Mouse (Mus musculus) Patski (cell line): ENCODE measurements around the gene Drd5. TPM values are rescaled to one million over a fixed set of nuclear protein-coding genes. Genes with fewer than 3 reads are reported as not detected.

Source experiments
- ATAC-seq: fragments of 100-300 bp; one replicate; pipeline ENCODE4 v1.8.0; 2021
- CTCF ChIA-PET: fragments of 350-600 bp; sonication (Branson Sonifier 250); formaldehyde crosslinking; loops from one replicate; lab custom pipeline; 2022; ENCODE audit warnings: inconsistent platforms; lab: Charles Lee
- POLR2A ChIA-PET: fragments of 350-600 bp; sonication (Branson Sonifier 250); formaldehyde crosslinking; loops from one replicate; lab custom pipeline; 2022; ENCODE audit warnings: antibody characterized with exemption, inconsistent platforms; lab: Charles Lee
- DNase-seq: peaks from one replicate; pipeline ENCODE4 v3.0.0-alpha.2; 2011; ENCODE audit warnings: low read depth, low spot score
- H3K27me3 ChIP-seq: fragments of 371-371 bp; one replicate; pipeline ENCODE4 v1.5.1; 2021
- CTCF ChIP-seq: fragments of 100-300 bp; IDR thresholded peaks from one replicate; pipeline ENCODE4 v1.5.1; 2021
- in situ Hi-C: fragments of 300-500 bp; cut with MboI; formaldehyde crosslinking; loops from 3 replicates; pipeline ENCODE4 v1.11.1; 2018; ENCODE audit warnings: low pct_unique_long_range_greater_than_20kb, mixed read lengths
- polyA plus RNA-seq: library from polyadenylated mRNA; unstranded; gene quantifications from one replicate; pipeline ENCODE4 v1.2.3, GENCODE M21; 2021

Drd5 gene
- not detected for polyA plus RNA-seq

GRCm38 (mm10) chr5:38318966-38319786 lies at the start of gene Drd5:
Gene Drd5, plus strand, starts transcription at chr5:38319367.
- in situ Hi-C loops = no loop called here
- no peak for ATAC-seq
- ChIA-PET POLR2A (interaction anchor here (0.6 kb wide), 1 partner anchor 16 kb away, joined by 3 read pairs; no protein-coding TSS in a partner anchor), CTCF (no interaction called here)
- TF ChIP-seq CTCF = no peak
- H3K27me3 ChIP-seq = peaks cover 61% of the 10 kb centered on the region
- DNase-seq = no peak

- ChIA-PET POLR2A (no interaction called here), CTCF (no interaction called here)
- in situ Hi-C loops = no loop called here
- H3K27me3 ChIP-seq = no peaks in the 10 kb centered on the region
- no peak for DNase-seq
- no peak for TF ChIP-seq CTCF
- ATAC-seq = no peak
Measured at GRCm38 (mm10) chr5:38270942-38271341, 48.2 kb upstream of the Drd5 start.

GRCm38 (mm10) chr5:38273831-38274230 lies 45.3 kb upstream of the Drd5 start:
- no peak for DNase-seq

DNA sequence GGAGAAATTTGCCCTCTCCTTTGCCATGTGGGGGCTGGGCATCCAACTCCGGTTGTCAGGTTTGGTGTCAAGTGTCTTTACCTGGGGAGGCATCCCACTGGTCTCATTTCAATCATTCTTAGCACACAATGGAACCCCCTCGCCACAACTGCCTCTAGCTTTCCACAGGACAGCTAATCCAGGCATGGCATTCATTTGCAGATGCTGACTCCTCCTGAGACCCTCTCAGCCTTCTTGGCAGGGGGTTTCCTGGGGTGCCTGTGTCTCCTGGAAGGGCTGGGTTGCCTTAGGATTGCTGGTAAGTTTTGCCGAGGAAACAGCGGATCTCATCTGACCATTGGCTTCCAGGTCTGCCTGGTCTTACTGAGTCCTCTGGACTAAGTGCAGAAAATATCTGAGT lies 43.4 kb upstream of the Drd5 start, which contains the start of gene Otop1:
Gene Otop1 (plus strand): TSS at position 202 of the 400 bp plus-strand sequence.
- no peak for TF ChIP-seq CTCF
- POLR2A ChIA-PET = no interaction called here
- peaks cover 37% of the 10 kb centered on the region for H3K27me3 ChIP-seq
- no peak for ATAC-seq
- in situ Hi-C loops = no loop called here
- CTCF ChIA-PET = no interaction called here
- DNase-seq = no peak

More at GRCm38 (mm10) chr5:38273831-38274230, 45.3 kb upstream of the Drd5 start:
- CTCF ChIA-PET = interaction anchor here (1.5 kb wide), 1 partner anchor 13 kb away, joined by 4 read pairs; no protein-coding TSS in a partner anchor
- no peak for TF ChIP-seq CTCF
- in situ Hi-C loops = no loop called here
- POLR2A ChIA-PET = no interaction called here
- no peak for ATAC-seq
- H3K27me3 ChIP-seq = peaks cover 23% of the 10 kb centered on the region

- ChIA-PET POLR2A (no interaction called here), CTCF (no interaction called here)
- peaks cover 37% of the 10 kb centered on the region for H3K27me3 ChIP-seq
- no peak for TF ChIP-seq CTCF
- ATAC-seq (no peak), DNase-seq (no peak)
- in situ Hi-C loops = no loop called here
Measured at GRCm38 (mm10) chr5:38276451-38276850, 42.7 kb upstream of the Drd5 start.

DNA sequence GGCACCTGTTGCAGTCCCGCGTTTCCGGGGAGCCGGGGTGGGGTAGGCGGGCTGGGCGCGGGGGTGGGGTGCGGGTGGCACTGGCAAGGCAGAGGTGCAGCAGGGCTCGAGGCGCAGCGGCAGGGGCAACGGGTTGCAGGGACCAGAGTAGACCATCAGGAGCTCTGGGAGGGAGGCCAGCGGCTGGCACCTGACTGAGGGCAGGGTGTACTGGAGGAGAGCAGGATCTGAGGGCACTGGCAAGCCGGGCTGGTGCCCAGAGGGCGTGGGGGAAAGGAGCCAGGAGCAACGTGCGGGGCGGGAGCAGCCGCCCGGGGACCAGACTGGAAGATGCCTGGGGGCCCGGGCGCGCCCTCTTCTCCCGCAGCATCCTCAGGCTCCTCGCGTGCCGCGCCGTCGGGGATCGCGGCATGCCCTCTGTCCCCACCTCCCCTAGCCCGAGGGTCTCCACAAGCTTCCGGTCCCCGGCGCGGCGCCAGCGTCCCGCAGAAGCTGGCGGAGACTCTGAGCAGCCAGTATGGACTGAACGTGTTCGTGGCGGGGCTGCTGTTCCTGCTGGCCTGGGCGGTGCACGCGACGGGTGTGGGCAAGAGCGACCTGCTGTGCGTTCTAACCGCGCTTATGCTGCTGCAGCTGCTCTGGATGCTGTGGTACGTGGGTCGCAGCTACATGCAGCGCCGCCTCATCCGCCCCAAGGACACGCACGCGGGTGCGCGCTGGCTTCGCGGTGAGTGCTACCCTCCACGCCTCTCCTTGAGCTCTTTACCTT lies 41.9 kb upstream of the Drd5 start:
- peaks cover 37% of the 10 kb centered on the region for H3K27me3 ChIP-seq
- ATAC-seq (peak; percentile 8), DNase-seq (no peak)
- CTCF ChIA-PET = no interaction called here
- in situ Hi-C loops = no loop called here
- no peak for TF ChIP-seq CTCF
- POLR2A ChIA-PET = no interaction called here

DNA sequence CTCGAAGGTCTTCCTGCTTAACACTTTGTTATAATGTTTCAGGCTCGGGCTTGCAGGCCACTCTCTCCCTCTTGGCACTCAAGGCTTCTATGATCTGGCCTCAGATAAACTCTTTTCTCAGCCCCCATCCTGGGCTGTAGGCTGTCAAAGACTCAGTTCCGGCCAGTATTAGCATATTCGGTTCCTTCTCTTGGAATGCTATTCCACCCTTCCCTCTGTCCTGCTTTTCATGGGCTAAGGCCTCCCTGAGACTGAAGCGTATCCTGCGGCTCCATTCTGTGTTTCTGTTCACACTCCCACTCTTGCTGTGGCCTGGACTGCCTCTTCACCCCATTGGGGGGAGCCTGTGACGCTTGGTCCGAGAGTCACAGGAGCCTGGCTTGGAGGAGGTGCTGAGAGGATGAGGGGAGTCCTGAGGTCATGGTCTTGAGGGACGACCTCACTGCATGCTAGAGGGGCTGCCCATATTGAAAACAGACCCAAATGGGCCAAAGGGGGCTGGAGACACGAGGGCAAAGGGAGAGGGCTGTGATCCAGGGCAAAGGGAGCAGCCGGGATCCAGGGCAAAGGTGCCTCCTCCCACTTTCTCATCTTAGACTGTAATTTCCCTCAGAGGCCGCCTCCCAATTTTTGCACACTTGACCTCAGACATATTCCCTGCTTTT lies 41.1 kb upstream of the Drd5 start:
- POLR2A ChIA-PET = no interaction called here
- ATAC-seq = peak; percentile 18
- no peak for TF ChIP-seq CTCF
- no peak for DNase-seq
- CTCF ChIA-PET = no interaction called here
- peaks cover 37% of the 10 kb centered on the region for H3K27me3 ChIP-seq
- in situ Hi-C loops = no loop called here

- ChIA-PET POLR2A (no interaction called here), CTCF (no interaction called here)
- TF ChIP-seq CTCF = no peak
- ATAC-seq = no peak
- peaks cover 46% of the 10 kb centered on the region for H3K27me3 ChIP-seq
- in situ Hi-C loops = no loop called here
- no peak for DNase-seq
Measured at GRCm38 (mm10) chr5:38280075-38280474, 39.1 kb upstream of the Drd5 start.

- no peak for DNase-seq
- in situ Hi-C loops = no loop called here
- peaks cover 22% of the 10 kb centered on the region for H3K27me3 ChIP-seq
- no peak for TF ChIP-seq CTCF
- no peak for ATAC-seq
- CTCF ChIA-PET = no interaction called here
- POLR2A ChIA-PET = no interaction called here
Measured at GRCm38 (mm10) chr5:38285724-38286123, 33.4 kb upstream of the Drd5 start.

- ATAC-seq (no peak), DNase-seq (no peak)
- no peak for TF ChIP-seq CTCF
- peaks cover 29% of the 10 kb centered on the region for H3K27me3 ChIP-seq
- in situ Hi-C loops = no loop called here
- CTCF ChIA-PET = no interaction called here
- POLR2A ChIA-PET = no interaction called here
Measured at GRCm38 (mm10) chr5:38288476-38288875, 30.7 kb upstream of the Drd5 start.
